Mouse (Mus musculus) frontal cortex, postnatal 10 days (tissue): ENCODE data around the gene Olfr530.

ENCODE experiments used
- DNase-seq, 2 experiments: peaks; one replicate each; pipeline ENCODE4 v3.0.0; 2022; ENCODE audit warnings: low spot score in 2 of 2, mixed read lengths in 1 of 2

Olfr530 gene

DNA sequence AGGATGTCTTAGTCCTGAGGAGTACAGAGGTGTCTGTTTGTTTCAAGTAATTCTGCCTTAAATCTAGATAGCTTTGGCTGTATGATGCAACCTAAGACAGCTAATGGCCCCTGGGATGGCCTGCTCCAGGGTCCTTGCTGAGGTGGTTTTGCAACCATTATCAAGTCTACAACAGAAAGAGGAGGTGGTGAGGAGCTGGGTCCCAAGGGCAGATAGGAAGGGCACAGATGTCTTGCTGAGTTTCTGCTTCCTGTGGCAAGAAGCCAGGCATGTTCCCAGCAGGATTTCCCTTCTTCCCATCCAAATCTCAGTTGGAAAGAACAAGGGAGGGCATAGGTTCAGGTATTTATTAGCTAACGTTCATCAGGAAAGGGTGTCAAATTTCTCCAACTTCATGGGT lies at the start of gene Olfr530:
Olfr530 (minus strand) TSS at position 101 of the 400 bp plus-strand sequence.
- DNase-seq: no peak

GRCm38 (mm10) chr7:140421539-140421938 lies 45.4 kb upstream of the Olfr530 start, which contains the start of gene Olfr532:
Gene Olfr532 (minus strand): TSS chr7:140421639.
- no peak for DNase-seq

DNA sequence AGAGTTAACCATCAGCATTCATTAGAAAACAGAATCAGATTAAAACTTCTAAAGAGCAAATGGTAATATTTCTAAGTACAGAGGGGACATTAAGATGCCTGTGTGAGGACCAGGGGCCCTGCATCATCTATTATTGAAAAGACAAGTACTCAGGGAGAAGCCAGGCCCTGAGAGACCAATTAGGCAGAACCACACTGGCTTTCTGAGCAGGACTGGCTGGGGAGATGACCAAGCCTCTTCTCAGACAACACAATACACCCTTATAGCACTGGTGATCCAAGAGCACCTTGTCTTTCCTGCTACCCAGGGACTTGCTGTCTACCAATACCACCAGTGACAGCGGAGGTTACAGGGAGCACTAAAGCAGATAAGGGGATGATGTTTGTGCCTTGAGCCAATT lies 26.7 kb upstream of the Olfr530 start, which contains the start of gene Olfr531:
Olfr531 (minus strand) TSS at position 101 of the 400 bp plus-strand sequence.
- DNase-seq: no peak

DNA sequence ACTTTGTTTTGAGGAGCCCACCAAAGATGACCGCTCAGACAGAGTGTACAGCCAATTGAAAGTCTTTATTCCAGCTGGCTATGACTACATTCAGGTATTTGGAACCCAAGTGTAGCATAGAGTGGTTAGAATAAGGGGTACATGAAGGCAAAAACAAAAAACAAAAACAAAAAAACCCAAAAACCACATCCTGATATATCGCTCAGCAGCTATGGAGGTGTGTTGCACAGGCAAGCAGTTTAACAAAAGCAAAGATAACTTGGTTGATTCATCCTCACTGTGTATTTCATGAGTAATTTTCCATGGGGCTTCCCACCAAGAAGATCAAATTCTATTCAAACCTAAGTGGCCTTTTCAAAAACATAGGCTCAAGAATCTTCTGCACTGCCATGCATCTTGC lies 780 bp upstream of the Olfr530 start:
- no peak for DNase-seq

DNA sequence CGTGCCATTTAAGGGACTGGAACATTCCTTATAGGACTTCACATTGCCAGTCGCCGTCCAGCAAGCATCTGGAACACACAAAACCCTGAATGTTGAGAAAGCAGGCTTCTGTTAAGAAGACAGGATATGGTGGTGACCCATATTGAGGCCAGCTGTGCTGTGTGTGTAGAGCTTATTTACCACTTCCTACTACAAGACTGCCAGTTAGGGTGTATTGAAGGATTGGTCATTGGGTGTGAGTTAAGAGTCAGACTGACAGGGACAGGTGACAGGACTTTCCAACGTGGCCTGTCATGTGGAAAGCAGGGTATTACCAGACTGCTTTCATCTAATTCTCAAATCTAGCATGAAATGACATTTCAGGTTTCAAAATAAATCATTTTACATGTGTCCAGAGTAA lies 1.8 kb downstream of the Olfr530 start:
- DNase-seq: no peak

GRCm38 (mm10) chr7:140361571-140361970 lies 14.6 kb downstream of the Olfr530 start, which contains the start of gene Olfr60:
Gene Olfr60 (minus strand): TSS chr7:140361671.
- DNase-seq: no peak

GRCm38 (mm10) chr7:140333717-140334116 lies 42.4 kb downstream of the Olfr530 start, which contains the start of gene Olfr527:
Gene Olfr527 (plus strand): TSS chr7:140334017.
- DNase-seq: no peak

GRCm38 (mm10) chr7:140329766-140330304 lies 46.3 kb downstream of the Olfr530 start:
- DNase-seq: no peak
